Mouse (Mus musculus) myocyte (in vitro differentiated cells): ENCODE measurements around the gene Mapk8ip1. TPM values are rescaled to one million over a fixed set of nuclear protein-coding genes. Genes with fewer than 3 reads are reported as not detected.

Experiments
- H3K27me3 ChIP-seq: one replicate; pipeline ENCODE4 v1.6.1; 2011; ENCODE audit not compliant: control insufficient read depth, insufficient read depth, insufficient read length
- H3K36me3 ChIP-seq: one replicate; pipeline ENCODE4 v1.6.1; 2011; ENCODE audit not compliant: control insufficient read depth, insufficient read depth
- H3K4me2 ChIP-seq: one replicate; pipeline ENCODE4 v1.6.1; 2011; ENCODE audit warnings: low read depth, control low read depth
- H3K4me3 ChIP-seq: one replicate; pipeline ENCODE4 v1.5.1; 2011; ENCODE audit warnings: mild to moderate bottlenecking, control low read depth, moderate library complexity
- H3K79me2 ChIP-seq: one replicate; pipeline ENCODE4 v1.6.1; 2011; ENCODE audit not compliant: control insufficient read depth, insufficient read depth
- H3ac ChIP-seq: one replicate; pipeline ENCODE4 v1.6.1; 2011; ENCODE audit not compliant: control insufficient read depth, insufficient read length
- CEBPB ChIP-seq: IDR thresholded peaks from 2 replicates; pipeline ENCODE4 v1.6.1; 2011; ENCODE audit warnings: mild to moderate bottlenecking, moderate library complexity; ENCODE audit not compliant: poor library complexity, insufficient read depth, severe bottlenecking
- E2F4 ChIP-seq: IDR thresholded peaks from one replicate; pipeline ENCODE4 v1.6.1; 2011; ENCODE audit warnings: mild to moderate bottlenecking, control low read depth, moderate library complexity; ENCODE audit not compliant: insufficient read depth
- MAX ChIP-seq: IDR thresholded peaks from one replicate; pipeline ENCODE4 v1.6.1; 2011; ENCODE audit warnings: low read depth, mild to moderate bottlenecking, control low read depth
- MYOD1 ChIP-seq, 3 experiments: IDR thresholded peaks; one replicate each; pipeline ENCODE4 v1.6.1; 2011; ENCODE audit warnings: control low read depth in 2 of 3, low read depth in 2 of 3, mild to moderate bottlenecking in 2 of 3, moderate library complexity in 1 of 3; ENCODE audit not compliant: insufficient read length in 2 of 3, control insufficient read depth in 1 of 3
- MYOG ChIP-seq, 3 experiments: IDR thresholded peaks; one replicate each; pipeline ENCODE4 v1.6.1; 2011; ENCODE audit warnings: control low read depth in 2 of 3, low read depth in 2 of 3, mild to moderate bottlenecking in 2 of 3; ENCODE audit not compliant: insufficient read length in 2 of 3, control insufficient read depth in 1 of 3, insufficient read depth in 1 of 3
- POLR2A ChIP-seq: IDR thresholded peaks from one replicate; pipeline ENCODE4 v1.6.1; 2011; ENCODE audit warnings: low read depth, mild to moderate bottlenecking, control low read depth, moderate library complexity; ENCODE audit not compliant: insufficient read length
- POLR2AphosphoS2 ChIP-seq: IDR thresholded peaks from one replicate; pipeline ENCODE4 v1.6.1; 2011; ENCODE audit warnings: low read depth, control low read depth; ENCODE audit not compliant: insufficient read length
- REST ChIP-seq: IDR thresholded peaks from one replicate; pipeline ENCODE4 v1.6.1; 2011; ENCODE audit warnings: mild to moderate bottlenecking, control low read depth, moderate library complexity; ENCODE audit not compliant: insufficient read depth, insufficient read length
- SRF ChIP-seq: IDR thresholded peaks from one replicate; pipeline ENCODE4 v1.6.1; 2011; ENCODE audit warnings: low read depth; ENCODE audit not compliant: control insufficient read depth, insufficient read length
- TCF12 ChIP-seq: IDR thresholded peaks from one replicate; pipeline ENCODE4 v1.6.1; 2011; ENCODE audit warnings: mild to moderate bottlenecking, control low read depth; ENCODE audit not compliant: poor library complexity, insufficient read depth, severe bottlenecking
- TCF3 ChIP-seq: IDR thresholded peaks from one replicate; pipeline ENCODE4 v1.6.1; 2011; ENCODE audit warnings: low read depth, control low read depth; ENCODE audit not compliant: insufficient read length
- USF1 ChIP-seq: IDR thresholded peaks from one replicate; pipeline ENCODE4 v1.6.1; 2011; ENCODE audit warnings: low read depth, mild to moderate bottlenecking, control low read depth, moderate library complexity
- polyA plus RNA-seq: library from polyadenylated mRNA; unstranded; fragments of >200 nt; fragmentation: generic; extraction: Trizol; gene quantifications from one replicate; pipeline ENCODE4 v1.2.1, GENCODE M21; 2012; ENCODE audit warnings: missing spikeins

Gene Mapk8ip1
- polyA plus RNA-seq, 1 experiment = 34.7 TPM

DNA sequence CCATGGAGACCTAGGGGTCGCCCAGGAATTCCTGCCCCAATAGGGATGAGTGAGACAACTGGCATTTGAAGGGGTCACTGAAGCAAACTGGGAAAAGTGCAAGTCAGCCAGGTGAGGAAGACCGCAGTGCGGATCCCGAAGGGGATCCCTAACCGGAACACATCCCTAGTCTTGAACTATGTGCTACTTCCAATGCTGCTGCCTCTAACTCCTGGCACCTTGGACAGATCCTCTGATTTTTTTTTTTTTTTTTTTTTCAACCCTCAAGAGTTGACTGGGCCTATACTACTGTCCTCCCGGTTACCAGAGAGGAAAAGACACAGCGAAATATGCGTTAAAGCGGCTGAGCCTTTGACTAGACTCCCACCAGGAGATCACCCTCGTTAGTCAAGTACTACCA, 11.4 kb downstream of the Mapk8ip1 start:
- Histone ChIP-seq H3K79me2 (no peaks in the 10 kb centered on the region), H3ac (peak overlapping the region; percentile 6), H3K27me3 (peaks cover 14% of the 10 kb centered on the region), H3K4me2 (peak overlapping the region; percentile 87), H3K36me3 (no peaks in the 10 kb centered on the region), H3K4me3 (peak overlapping the region; percentile 25)
- TF ChIP-seq REST = peak; percentile 55
- no peak for TF ChIP-seq USF1

DNA sequence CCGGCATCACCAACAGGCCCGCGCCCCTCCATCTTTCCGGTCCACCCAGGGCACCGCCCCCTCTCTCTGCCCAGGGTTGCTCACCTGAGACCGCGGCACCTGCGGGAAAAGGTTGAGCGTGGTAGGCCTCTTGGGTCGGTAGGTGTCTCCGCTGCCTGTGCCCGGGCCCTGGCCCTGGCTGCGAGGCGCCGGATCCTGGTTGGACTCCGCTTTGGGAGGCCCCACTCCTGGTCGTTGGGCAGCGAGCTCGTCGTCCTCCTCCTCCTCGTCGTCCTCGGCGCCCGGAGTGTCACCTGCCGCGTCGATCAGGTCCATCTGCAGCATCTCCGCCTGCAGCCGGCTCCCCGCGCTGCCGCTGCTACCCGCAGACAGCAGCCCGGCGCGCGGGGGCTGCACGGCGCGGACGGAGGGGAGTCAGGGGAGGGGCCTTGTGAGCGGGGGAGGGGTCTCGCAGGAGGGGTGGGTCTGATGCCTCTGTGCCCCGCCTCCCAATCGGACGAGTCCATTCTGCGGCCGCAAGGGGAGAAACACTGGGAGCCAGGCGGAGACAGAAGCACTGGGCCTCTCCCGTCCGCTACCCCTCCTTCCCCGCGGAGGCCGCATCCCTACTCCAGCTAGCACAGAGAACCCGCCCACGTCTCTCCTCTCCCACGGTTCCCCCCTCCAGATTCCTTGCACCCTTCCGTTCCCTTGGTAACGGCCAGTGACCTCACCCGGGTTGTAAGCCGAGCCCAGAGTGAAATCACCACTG, 12.0 kb downstream of the Mapk8ip1 start:
- peak overlapping the region; percentile 87 for H3K4me2 ChIP-seq
- TF ChIP-seq MYOD1 (IDR thresholded peaks at IDR 0.05; ENCODE audit: control insufficient read depth in 1 of 3, insufficient read length in 2 of 3, low read depth in 2 of 3) = peak in 1 of 3 experiments; percentile 11
- peak; percentile 34 for TF ChIP-seq POLR2A
- TF ChIP-seq E2F4 = no peak
- peaks cover 11% of the 10 kb centered on the region for H3K27me3 ChIP-seq

DNA sequence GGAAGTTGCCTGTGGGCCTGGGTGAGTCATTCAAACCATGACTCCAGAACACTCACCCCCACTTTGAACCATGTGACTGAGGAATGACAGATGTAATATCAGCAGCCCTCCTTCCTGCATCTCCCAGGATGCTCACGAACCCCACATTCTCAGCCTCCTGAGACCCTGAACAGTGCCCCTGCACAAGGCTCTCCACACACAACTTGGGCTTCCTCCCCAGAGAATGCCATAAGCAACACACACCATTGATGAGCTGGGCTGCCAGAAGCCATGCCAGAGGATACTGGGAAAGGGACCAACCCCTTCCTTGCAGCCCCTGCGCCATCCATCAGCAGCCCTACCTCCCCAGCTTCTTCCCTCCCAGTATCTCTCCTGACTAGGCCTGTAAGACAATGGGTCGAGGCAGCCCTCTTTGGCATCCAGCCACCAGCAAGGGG, 13.0 kb downstream of the Mapk8ip1 start:
- Histone ChIP-seq H3K4me3 (peak overlapping the region; percentile 25), H3K27me3 (peaks cover 1% of the 10 kb centered on the region), H3ac (no peak overlapping the region), H3K36me3 (no peaks in the 10 kb centered on the region), H3K79me2 (no peaks in the 10 kb centered on the region), H3K4me2 (peak overlapping the region; percentile 87)
- TF ChIP-seq TCF12 (no peak), CEBPB (no peak), REST (no peak), MYOG (IDR thresholded peaks at IDR 0.05; ENCODE audit: control insufficient read depth in 1 of 3, insufficient read depth in 1 of 3, insufficient read length in 2 of 3, low read depth in 2 of 3) (no peak), MYOD1 (IDR thresholded peaks at IDR 0.05; ENCODE audit: control insufficient read depth in 1 of 3, insufficient read length in 2 of 3, low read depth in 2 of 3) (no peak), E2F4 (no peak), MAX (no peak), POLR2A (no peak), USF1 (peak; percentile 51), POLR2AphosphoS2 (peak; percentile 40), SRF (no peak)

More for the DNA sequence above, 12.0 kb downstream of the Mapk8ip1 start:
- Histone ChIP-seq H3K79me2 (no peaks in the 10 kb centered on the region), H3ac (peak overlapping the region; percentile 6), H3K36me3 (no peaks in the 10 kb centered on the region), H3K4me3 (peak overlapping the region; percentile 25)

DNA sequence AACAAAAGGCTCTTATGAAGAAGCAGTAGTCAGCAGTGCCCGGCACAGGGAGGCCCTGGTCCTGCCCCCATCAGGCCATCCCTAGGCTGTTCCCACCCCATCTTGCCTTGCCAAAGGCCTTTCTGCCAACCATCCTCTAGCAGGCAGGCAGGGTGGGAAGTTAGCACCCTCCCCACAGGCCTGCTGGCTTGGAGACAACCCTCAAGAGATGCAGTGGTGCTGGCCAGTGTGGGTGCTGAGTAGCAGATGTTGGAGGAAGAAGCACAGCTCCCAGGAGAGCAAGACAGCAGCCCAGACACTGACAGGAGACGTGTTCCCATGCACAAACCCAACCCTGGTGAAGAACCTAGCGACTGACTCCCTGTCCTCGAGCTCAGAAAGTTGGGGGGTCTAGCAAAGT, 13.4 kb downstream of the Mapk8ip1 start:
- H3K4me3 ChIP-seq = peak overlapping the region; percentile 25
- H3K36me3 ChIP-seq = no peaks in the 10 kb centered on the region
- no peak overlapping the region for H3ac ChIP-seq
- TF ChIP-seq REST (no peak), USF1 (no peak), TCF3 (no peak), MYOG (IDR thresholded peaks at IDR 0.05; ENCODE audit: control insufficient read depth in 1 of 3, insufficient read depth in 1 of 3, insufficient read length in 2 of 3, low read depth in 2 of 3) (no peak), SRF (no peak), POLR2AphosphoS2 (no peak), POLR2A (no peak), CEBPB (no peak), E2F4 (no peak), MYOD1 (IDR thresholded peaks at IDR 0.05; ENCODE audit: control insufficient read depth in 1 of 3, insufficient read length in 2 of 3, low read depth in 2 of 3) (no peak), TCF12 (no peak), MAX (no peak)
- no peaks in the 10 kb centered on the region for H3K79me2 ChIP-seq
- H3K4me2 ChIP-seq = peak overlapping the region; percentile 87
- no peaks in the 10 kb centered on the region for H3K27me3 ChIP-seq

DNA sequence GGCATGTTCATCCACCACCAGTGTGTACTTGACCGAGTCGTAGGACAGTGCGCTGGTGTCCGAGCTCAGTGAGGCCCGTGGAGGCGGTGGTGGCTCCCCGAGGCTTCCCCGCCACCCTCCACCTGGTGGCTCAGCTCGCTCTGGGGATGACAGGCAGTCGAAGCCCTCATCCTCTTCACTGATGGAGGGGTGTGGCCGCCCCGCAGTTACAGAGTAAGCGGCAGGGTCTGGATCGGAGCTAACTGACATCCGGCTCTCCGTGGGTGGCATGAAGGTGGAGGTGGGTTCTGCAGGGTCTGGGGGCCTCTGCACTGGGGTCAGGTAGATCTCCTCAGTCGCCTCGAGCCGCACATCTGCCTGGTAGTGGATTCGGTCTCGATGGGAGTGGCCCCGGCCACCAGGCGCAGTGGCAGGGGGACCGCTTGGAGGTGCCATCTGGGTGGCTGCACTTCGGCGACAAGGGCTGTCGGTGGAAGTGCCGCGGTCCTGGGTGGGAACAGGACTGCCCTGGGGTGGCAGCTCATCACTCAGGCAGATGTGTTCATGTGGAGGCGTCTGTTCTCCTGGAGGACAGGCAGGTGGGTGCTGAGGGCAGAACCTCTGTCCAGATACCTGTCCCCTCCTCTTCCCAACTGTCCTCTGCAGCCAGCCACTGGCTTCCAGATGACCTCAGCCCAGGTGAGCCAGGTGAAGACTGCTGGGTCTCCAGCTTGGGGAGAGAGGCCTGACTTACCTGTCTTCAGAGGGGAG, 14.1 kb downstream of the Mapk8ip1 start:
- Histone ChIP-seq H3K36me3 (no peaks in the 10 kb centered on the region), H3K79me2 (no peaks in the 10 kb centered on the region)

More for the DNA sequence above, 14.1 kb downstream of the Mapk8ip1 start:
- Histone ChIP-seq H3K27me3 (no peaks in the 10 kb centered on the region), H3ac (no peak overlapping the region), H3K4me3 (no peak overlapping the region), H3K4me2 (no peak overlapping the region)
- TF ChIP-seq MAX (no peak), MYOG (IDR thresholded peaks at IDR 0.05; ENCODE audit: control insufficient read depth in 1 of 3, insufficient read depth in 1 of 3, insufficient read length in 2 of 3, low read depth in 2 of 3) (no peak), MYOD1 (IDR thresholded peaks at IDR 0.05; ENCODE audit: control insufficient read depth in 1 of 3, insufficient read length in 2 of 3, low read depth in 2 of 3) (no peak), CEBPB (no peak)
